Mouse (Mus musculus) bone marrow, adult 2 months (tissue): ENCODE data around the gene Ganab.
"Not testable (repeated sequence)": the region's sequence is repeated elsewhere in the genome, so short reads cannot be mapped to it uniquely, and the experiment has no call there.

Experiments used
- CTCF ChIP-seq: fragments of 200-500 bp; IDR thresholded peaks from 2 replicates; pipeline ENCODE4 v1.5.1; 2011; ENCODE audit warnings: low read length, control low read depth; ENCODE audit not compliant: control insufficient read depth, insufficient read depth
- POLR2A ChIP-seq: fragments of 200-500 bp; IDR thresholded peaks from 2 replicates; pipeline ENCODE4 v1.6.1; 2011; ENCODE audit warnings: low read depth, mild to moderate bottlenecking, control low read depth, low read length, borderline replicate concordance; ENCODE audit not compliant: control insufficient read depth

GRCm38 (mm10) chr19:8897211-8897864 lies 533 bp upstream of the Ganab start:
- TF ChIP-seq CTCF, POLR2A: not testable (repeated sequence)
